Mouse (Mus musculus): ENCODE measurements around the gene Rchy1.
"Not testable (repeated sequence)": the region's sequence is repeated elsewhere in the genome, so short reads cannot be mapped to it uniquely, and the experiment has no call there.

The Rchy1 gene

DNA sequence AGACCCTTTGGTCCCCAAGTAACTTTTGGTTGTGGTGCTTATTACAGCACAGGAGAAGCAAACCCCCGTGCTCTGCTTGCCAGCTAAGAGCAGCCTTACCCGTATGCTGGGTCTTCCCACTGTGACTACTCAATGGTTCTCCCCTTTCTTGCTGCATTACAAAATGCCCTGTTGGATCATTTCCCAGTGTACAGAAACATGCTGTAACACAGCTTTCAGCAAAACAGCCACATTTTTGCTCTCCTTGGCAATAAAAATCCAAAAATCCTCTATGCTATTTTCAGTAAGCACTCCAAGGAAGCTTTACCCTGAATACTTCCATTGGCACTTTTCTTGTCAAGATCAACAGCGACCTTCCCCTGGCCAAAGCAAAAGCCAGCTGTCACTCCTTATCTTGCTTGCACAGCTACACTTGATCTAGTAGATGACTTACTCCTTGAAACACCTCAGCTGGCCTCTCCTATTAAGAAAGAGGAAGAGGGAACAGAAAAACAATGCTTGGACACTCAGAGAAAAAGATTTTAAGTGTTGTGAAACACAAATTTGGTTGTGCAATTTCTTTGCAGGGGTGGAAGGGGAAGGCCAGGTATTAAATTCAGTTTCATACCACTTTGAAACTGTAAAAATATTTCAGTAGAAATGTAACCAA lies 2.1 kb downstream of the Rchy1 start:
- DNase-seq (ENCODE audit: low spot score in 2 of 2) = no peak

DNA sequence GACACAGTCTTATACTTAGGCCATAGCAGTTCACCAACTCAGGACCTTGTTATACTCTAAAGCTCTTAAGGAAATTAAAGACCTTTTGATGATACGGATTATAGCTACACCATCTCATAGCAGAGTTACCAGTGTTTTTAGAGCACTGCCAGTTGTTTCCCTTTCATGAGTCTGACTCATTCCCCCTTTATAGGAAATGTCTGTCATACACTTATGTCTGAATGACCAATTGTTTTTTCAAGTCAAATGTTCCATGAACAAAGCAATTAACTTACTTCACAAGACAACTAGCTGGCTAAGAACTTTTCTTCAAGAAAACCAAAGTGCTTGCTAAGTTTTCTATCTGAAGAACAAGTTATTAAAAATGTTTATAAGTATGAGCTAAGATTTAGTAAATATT lies 2.9 kb downstream of the Rchy1 start:
- DNase-seq (ENCODE audit: low spot score in 2 of 2) = no peak

DNA sequence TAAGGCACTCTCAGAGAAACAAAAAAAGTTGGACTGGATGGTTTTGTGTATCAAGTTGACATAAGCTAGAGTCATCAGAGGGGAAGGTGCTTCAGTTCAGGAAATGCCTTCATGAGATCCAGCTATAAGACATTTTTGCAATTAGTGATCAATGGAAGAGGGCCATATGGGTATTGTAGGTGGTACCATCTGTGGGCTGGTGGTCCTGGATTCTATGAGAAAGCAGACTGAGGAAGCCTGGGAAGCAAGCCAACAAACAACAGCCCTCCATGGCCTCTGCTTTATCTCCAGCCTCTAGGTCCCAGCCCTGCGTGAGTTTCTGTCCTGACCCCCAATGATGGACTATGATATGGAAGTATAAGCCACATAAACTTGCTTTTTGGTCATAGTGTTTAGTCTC lies 3.8 kb downstream of the Rchy1 start:
- no peak for DNase-seq (ENCODE audit: low spot score in 2 of 2)

DNA sequence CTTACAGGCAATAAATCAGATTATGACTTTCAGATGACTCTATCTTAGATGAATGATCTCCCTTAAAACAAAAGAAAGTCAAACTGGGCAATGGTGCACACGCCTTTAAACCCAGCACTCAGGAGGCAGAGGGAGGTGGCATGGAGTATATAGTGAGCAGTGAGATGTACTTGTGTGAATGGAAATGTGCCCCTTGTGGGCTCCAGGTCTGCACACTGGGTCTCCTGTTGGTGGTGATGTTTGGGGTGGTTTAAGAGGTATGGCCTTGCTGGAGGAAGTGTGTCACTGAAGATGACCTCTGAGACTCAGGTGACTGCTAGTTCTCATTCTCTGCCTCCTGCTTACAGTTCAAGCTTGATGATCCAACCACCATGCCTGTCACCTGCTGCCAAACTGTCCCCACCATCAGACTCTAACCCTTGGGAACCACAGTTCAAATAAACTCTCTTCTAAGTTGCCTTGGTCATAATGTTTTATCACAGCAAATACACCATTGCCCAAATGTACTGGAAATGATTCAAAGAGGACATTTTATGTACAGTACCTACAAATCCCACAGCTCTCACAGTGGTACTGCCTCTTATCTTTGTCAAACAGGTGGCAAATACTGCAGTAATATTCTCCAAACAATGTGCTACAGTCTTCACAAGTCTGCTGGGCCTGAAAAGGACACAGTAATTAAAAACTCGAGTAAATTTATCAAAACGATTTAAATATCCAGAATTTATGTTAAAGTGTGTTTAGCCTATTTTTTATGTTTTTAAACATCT lies 5.7 kb downstream of the Rchy1 start:
- DNase-seq (ENCODE audit: low spot score in 2 of 2) = no peak

DNA sequence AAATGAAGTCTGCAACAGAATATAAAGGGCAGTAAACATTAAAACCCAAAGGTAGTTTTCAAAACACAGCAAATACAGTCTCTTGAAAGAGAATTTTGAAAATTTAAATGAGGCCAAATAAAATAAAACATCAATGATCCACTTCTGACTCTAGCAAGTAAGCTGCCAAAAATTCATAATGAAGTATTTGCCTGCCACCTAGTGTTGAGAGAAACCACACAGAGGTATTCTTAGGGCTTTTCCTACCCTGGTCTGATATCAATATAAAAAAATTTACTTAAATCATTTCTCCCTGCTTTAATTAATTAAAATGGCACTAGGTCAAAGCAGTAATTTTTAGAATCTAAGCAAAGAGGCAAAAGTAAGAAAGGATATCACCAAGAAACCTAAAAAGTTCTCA lies 11.5 kb downstream of the Rchy1 start:
- DNase-seq (ENCODE audit: low spot score in 2 of 2) = no peak

DNA sequence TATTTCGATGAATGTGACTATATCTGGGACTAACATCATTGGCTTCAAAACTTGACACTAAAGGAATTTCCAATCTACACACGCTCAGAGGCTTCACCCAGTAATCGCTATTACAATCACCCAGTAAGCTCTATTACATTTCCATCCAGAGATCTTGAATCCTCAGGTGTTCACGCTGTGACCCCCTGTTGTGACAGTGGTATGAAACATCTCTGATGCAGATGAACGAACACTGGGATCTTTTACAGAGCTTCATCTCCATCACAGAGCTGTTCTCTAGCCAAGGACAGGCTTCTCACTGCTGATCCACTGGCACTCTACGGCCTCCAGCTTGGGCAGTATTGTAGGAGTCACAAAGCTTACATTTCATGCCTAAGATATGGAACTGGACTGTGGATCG lies 13.4 kb downstream of the Rchy1 start:
- DNase-seq (ENCODE audit: low spot score in 2 of 2) = no peak

DNA sequence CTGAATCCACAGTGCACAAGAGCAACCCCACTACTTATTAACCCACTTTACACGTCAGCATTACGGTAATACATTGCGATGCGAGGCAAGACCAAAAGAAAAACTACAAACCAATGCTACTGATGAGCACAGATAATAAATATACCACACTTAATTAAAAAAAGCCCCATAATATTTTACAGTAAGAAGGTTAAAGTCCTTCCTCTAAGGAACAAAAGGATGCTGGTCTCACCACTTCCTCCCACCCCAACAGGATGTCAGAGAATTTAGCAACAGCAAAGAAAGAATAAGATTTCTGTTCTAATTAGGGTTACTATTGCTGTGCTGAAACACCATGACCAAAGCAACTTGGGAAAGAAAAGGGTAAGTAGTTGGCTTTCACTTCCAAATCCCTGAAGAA lies 15.9 kb downstream of the Rchy1 start:
- DNase-seq (ENCODE audit: low spot score in 2 of 2) = no peak

DNA sequence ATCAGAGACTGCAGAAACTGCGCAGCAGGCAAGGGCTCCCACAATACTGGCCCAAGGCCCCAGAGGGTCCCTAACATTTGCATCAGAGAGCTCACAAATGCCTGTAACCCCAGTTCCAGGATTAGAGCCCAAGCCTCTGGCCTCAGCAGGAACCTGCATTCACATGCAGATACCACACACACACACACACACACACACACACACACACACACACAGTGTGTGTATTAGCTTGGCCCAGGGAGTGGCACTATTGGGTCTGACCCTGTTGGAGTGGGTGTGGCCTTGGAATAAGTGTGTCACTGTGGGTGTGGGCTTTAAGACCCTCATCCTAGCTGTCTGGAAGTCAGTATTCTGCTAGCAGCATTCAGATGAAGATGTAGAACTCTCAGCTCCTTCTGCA lies 17.3 kb downstream of the Rchy1 start:
- DNase-seq (ENCODE audit: low spot score in 2 of 2) = not testable (repeated sequence)

DNA sequence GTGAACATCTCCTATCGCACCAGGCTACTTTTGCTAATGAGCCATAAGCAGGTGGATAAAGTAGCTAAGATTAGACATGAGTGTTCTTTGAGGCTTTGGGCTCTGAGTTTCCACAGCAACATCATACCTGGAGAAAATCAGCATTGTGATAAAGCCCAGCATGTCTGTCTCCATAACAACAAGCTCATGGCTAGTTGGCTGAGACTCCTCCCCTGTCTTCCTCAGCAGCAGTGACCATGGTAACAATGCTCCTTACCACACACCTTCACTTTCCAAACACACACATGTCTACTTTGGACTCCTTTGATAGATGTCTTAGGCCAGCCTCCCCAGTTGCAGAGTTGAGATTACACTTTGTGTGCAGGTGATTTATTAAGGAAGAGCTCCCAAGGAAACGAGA lies 49.6 kb downstream of the Rchy1 start:
- DNase-seq (ENCODE audit: low spot score in 2 of 2) = no peak

DNA sequence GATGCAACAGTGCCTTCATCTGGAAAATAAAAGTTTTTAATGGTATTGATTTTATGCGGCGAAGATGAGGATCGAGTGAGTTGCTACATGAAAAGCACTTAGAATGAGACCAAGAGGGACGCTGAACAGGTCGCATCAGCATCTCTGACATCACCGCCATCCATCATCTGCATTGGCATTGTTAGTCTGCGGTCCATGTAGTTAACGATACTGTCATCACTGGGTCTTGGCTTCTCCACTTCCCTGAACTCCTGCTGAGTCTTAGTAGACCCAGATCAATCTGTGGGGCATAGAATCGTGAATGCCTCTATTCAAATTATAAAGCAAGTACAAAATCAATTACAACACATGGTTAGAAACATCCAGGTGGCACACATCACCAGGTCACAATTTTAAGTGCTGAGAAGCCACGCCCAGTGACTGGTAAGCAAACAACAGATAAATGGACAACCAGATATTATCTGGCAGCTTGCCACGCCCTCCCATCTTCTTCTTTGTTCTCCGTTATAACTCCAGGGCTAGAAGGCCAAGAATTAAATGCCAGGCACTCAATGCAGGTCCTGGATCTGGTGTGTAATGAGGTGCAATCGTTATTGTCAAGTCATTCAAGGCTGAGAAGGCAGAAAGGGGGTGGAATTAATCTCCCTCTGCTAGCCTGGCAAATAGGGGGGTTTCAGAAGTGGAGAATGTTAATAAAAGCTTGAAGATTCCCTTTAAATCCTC lies 51.3 kb downstream of the Rchy1 start:
- no peak for DNase-seq (ENCODE audit: low spot score in 2 of 2)

DNA sequence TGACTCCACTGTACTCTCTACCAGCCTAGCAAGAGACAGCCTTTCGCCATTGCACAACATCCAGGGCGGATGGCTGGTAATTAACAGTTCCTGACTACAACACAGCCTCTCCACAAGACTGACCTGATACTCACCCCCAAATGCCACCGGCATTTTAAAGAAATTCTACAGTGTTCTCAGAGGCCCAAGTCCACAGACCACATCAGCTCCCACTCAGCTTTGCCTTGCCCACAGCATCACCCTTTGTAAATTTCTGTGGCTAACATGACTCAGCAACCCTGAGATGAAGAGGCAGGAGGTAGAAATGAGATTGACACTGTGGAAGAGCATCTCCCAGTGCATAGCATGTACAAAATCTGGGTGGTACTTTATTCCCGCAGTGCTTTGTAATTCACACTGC lies 52.3 kb downstream of the Rchy1 start:
- no peak for DNase-seq (ENCODE audit: low spot score in 2 of 2)

DNA sequence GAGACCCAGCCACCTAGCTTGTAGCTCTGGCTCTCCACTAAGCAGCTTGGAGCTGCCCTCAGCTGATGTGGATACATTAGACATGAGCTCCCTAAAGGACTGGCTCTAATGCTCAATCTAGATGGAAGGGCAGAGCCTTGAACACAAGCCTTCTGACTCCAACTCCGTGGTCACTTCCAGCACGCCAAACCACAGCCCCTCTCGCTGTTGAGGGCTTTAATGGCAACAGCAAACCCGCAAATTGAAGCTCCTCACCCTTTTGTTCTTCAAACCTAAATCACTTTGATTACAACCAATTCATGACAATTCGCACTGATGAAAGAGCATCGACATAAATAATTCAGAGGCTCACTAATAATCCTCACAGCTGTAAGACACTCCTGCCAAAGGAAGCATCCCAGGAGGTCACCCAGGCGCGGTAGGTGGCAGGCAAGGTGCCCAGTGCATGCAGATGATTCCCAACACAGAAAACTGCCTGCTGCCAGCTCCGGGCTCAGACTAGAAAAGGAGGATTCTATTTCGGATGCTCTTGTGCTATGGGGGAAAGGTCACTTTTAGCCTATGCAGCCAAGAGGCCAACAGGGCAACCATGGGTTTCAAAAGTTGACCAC lies 53.8 kb downstream of the Rchy1 start:
- DNase-seq (ENCODE audit: low spot score in 2 of 2) = no peak

All from spleen, postnatal 14 days (tissue).